Mouse (Mus musculus) erythroblast, embryonic 14.5 days (primary cell): ENCODE results near the gene Mtor.

ENCODE experiments used
- GATA1 ChIP-seq: IDR thresholded peaks from 2 replicates; pipeline ENCODE4 v1.6.1; 2012; ENCODE audit warnings: low read length, inconsistent platforms, mixed read lengths
- TAL1 ChIP-seq: IDR thresholded peaks from 3 replicates; pipeline ENCODE4 v1.6.1; 2012; ENCODE audit warnings: low read length, inconsistent platforms, mixed read lengths

GRCm38 (mm10) chr4:148415575-148415974, 32.8 kb upstream of the Mtor start:
- TF ChIP-seq TAL1 (no peak), GATA1 (no peak)
